Mouse (Mus musculus) right cerebral cortex, postnatal 36 days (tissue): Measurements from ENCODE around the gene Sdhaf4.
A peak's percentile ranks its signal among the peaks of the same experiment; 100 is the strongest.

Source experiments
- DNase-seq, 2 experiments: peaks; one replicate each; pipeline ENCODE4 v3.0.0; 2022; ENCODE audit warnings: low spot score in 2 of 2, mixed read lengths in 1 of 2

Gene Sdhaf4

GRCm38 (mm10) chr1:23955539-23955938 lies 49.9 kb downstream of the Sdhaf4 start:
- DNase-seq = no peak

GRCm38 (mm10) chr1:23953921-23954320 lies 51.5 kb downstream of the Sdhaf4 start:
- DNase-seq = peak; percentile 47 to 71

GRCm38 (mm10) chr1:23948778-23949699 lies 56.4 kb downstream of the Sdhaf4 start:
- DNase-seq = no peak

GRCm38 (mm10) chr1:23948290-23948689 lies 57.2 kb downstream of the Sdhaf4 start:
- DNase-seq = no peak
